Mouse (Mus musculus): ENCODE results near the gene Olfr1260. TPM values are rescaled to one million over a fixed set of nuclear protein-coding genes. Genes with fewer than 3 reads are reported as not detected.

Olfr1260 gene
- polyA plus RNA-seq (2015; fragmentation: Nextera tagmentation; extraction: Ambion mirVana) = not detected in 2 replicates

DNA sequence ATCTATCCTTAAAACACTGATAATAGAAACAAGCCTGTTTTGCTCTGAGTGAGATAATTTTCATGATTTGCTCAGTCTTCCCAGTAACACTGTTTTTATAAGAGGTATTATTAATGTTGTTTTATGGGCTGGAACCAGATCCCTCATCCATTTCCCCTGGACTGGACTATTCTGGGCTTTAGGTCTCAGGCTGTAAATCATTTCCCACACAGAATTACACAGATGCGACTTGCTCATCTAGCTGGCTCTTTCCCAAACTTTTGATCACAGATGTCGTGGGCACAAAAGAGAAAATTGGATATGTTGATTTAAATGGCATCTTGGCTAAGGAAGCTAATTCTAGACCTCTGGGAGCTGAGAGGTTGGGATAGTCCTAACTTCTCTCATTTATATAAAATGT is at the start of gene Olfr1260:
Olfr1260 (plus strand) TSS at position 157 of the 400 bp plus-strand sequence.
- Histone ChIP-seq H3K27ac (ENCODE audit: low read length) (no peak within 1 kb of the TSS), H3K9me3 (replicated peaks; ENCODE audit: control insufficient read depth, low read length) (no peaks in the 10 kb centered on the region), H3K4me3 (replicated peaks; ENCODE audit: low read length) (no peak within 1 kb of the TSS), H3K27me3 (ENCODE audit: control insufficient read depth, insufficient read depth, low read length) (no peaks in the 10 kb centered on the region), H3K36me3 (ENCODE audit: control insufficient read depth, insufficient read depth, low read length) (no peaks in the 10 kb centered on the region), H3K4me2 (ENCODE audit: low read depth, low read length) (no peak within 1 kb of the TSS), H3K4me1 (ENCODE audit: control insufficient read depth, insufficient read depth, low read length) (no peaks in the 10 kb centered on the region), H3K9ac (ENCODE audit: low read length) (no peak within 1 kb of the TSS)
- no peak for ATAC-seq (ENCODE audit: insufficient read depth, low FRiP score)
- WGBS = 46% methylated on average over 2 of the region's 2 CpGs

DNA sequence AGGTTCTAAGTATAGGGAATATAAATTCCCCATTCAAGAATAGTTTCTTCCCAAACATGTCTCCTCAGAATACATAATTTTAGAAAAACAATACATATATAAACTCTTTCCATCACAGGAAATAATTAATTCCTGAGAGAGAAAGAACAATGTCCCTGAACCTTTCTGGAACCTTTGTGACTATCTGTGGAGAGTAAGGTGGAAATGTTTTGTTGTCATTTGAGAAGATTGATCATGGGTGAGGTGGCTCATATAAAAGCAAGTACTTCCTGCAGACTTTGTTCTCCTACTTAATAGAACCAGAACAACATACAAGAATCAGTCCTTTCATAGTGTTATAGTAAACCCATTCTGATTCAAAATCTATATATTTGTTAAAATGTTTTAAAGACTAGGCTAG is 47.1 kb upstream of the Olfr1260 start, which contains the start of gene Olfr1258:
Olfr1258 (plus strand) TSS at position 301 of the 400 bp plus-strand sequence.
- Histone ChIP-seq H3K4me2 (ENCODE audit: low read depth, low read length) (no peak within 1 kb of the TSS), H3K27ac (ENCODE audit: low read length) (no peak within 1 kb of the TSS), H3K4me1 (ENCODE audit: control insufficient read depth, insufficient read depth, low read length) (no peaks in the 10 kb centered on the region), H3K36me3 (ENCODE audit: control insufficient read depth, insufficient read depth, low read length) (no peaks in the 10 kb centered on the region), H3K9ac (ENCODE audit: low read length) (no peak within 1 kb of the TSS), H3K27me3 (ENCODE audit: control insufficient read depth, insufficient read depth, low read length) (no peaks in the 10 kb centered on the region), H3K9me3 (replicated peaks; ENCODE audit: control insufficient read depth, low read length) (no peaks in the 10 kb centered on the region), H3K4me3 (replicated peaks; ENCODE audit: low read length) (no peak within 1 kb of the TSS)
- no peak for ATAC-seq (ENCODE audit: insufficient read depth, low FRiP score)

DNA sequence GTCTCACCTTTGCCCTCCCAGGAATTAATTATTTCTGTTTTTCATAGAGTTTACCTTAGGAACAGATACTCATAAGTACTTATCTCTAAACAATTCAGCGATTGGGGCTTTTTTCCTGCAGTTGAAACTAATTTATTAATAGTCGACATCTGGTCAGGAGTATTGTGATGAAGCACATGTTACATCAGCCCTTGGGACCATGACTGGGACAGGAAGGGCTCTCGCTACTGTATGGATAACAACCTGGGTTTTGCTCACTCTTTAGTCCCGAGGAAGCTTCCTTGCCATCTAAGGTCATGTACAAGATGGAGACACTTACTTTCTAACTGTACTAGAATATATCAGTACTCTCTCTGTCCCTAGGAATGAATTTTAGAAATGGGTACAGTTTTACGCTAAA is 25.6 kb upstream of the Olfr1260 start, which contains the start of gene Olfr1259:
Olfr1259 (minus strand) TSS at position 101 of the 400 bp plus-strand sequence.
- no peaks in the 10 kb centered on the region for H3K9me3 ChIP-seq (replicated peaks; ENCODE audit: control insufficient read depth, low read length)
- H3K27me3 ChIP-seq (ENCODE audit: control insufficient read depth, insufficient read depth, low read length) = no peaks in the 10 kb centered on the region
- H3K4me3 ChIP-seq (replicated peaks; ENCODE audit: low read length) = no peak within 1 kb of the TSS
- H3K27ac ChIP-seq (ENCODE audit: low read length) = no peak within 1 kb of the TSS
- no peak within 1 kb of the TSS for H3K4me2 ChIP-seq (ENCODE audit: low read depth, low read length)
- ATAC-seq (ENCODE audit: insufficient read depth, low FRiP score) = no peak
- H3K36me3 ChIP-seq (ENCODE audit: control insufficient read depth, insufficient read depth, low read length) = no peaks in the 10 kb centered on the region
- WGBS = 69% methylated on average over 5 of the region's 5 CpGs
- H3K9ac ChIP-seq (ENCODE audit: low read length) = no peak within 1 kb of the TSS
- H3K4me1 ChIP-seq (ENCODE audit: control insufficient read depth, insufficient read depth, low read length) = no peaks in the 10 kb centered on the region

DNA sequence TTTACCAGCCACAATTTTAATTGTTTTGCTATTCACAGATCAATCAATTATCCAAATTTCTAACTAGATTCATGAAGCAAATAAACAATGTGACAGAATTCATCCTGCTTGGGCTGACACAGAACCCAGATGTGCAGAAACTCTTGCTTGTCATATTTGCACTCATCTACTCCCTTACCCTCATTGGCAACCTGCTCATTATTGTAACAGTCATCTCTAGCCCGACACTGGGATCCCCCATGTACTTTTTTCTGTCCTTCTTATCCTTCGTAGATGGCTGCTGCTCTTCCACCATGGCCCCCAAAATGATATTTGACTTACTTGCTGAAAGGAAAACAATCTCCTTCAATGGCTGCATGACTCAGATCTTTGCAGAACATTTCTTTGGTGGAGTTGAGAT is 3.6 kb downstream of the Olfr1260 start:
- Histone ChIP-seq H3K9ac (ENCODE audit: low read length) (no peak overlapping the region), H3K4me1 (ENCODE audit: control insufficient read depth, insufficient read depth, low read length) (no peaks in the 10 kb centered on the region), H3K4me3 (replicated peaks; ENCODE audit: low read length) (no peak overlapping the region), H3K36me3 (ENCODE audit: control insufficient read depth, insufficient read depth, low read length) (no peaks in the 10 kb centered on the region), H3K9me3 (replicated peaks; ENCODE audit: control insufficient read depth, low read length) (no peaks in the 10 kb centered on the region), H3K27me3 (ENCODE audit: control insufficient read depth, insufficient read depth, low read length) (no peaks in the 10 kb centered on the region), H3K27ac (ENCODE audit: low read length) (no peak overlapping the region), H3K4me2 (ENCODE audit: low read depth, low read length) (no peak overlapping the region)
- 70% methylated on average over 2 of the region's 2 CpGs for WGBS
- no peak for ATAC-seq (ENCODE audit: insufficient read depth, low FRiP score)

DNA sequence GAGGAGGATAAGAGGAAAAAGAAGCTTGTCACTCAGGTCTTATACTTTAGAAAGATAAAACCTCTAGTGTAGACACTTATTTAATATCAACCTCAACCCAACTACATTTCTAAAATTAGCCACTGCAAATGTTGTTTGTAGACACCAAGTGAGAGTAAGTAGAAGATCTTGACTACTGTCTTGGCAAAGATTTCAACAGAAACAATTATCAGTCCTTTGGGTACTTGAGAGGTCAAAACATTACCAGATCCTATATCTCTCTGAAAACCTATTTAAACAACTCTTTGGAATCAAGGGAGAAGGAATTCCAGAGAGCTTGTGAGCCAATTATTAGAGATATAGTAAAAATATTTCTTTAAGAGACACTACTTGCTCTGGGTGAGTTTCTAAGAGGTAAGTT is 16.8 kb downstream of the Olfr1260 start, which contains the start of gene Olfr1261:
Olfr1261 (plus strand) TSS at position 301 of the 400 bp plus-strand sequence.
- no peaks in the 10 kb centered on the region for H3K4me1 ChIP-seq (ENCODE audit: control insufficient read depth, insufficient read depth, low read length)
- H3K4me2 ChIP-seq (ENCODE audit: low read depth, low read length) = no peak within 1 kb of the TSS
- no peak for ATAC-seq (ENCODE audit: insufficient read depth, low FRiP score)

DNA sequence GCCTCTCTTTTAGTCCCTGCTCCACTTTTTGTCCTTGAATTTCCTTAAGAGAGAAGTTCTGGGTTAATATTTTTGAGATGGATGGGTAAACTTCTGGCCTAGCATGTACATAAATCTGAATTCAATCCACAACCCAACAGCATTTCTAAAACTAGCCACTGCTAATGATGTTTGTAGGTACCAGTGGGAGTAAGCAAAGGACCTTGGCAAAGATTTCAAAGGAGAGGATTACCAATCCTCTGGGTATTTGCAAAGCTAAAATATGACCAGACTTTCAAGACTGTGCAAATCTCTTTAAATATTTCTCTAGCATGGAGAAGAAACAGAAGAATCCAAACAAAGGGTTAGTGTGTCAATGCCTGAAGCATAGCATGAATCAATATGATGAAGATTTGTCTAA is 25.7 kb downstream of the Olfr1260 start, which contains the start of gene Olfr1262:
Olfr1262 (plus strand) TSS at position 301 of the 400 bp plus-strand sequence.
- Histone ChIP-seq H3K27me3 (ENCODE audit: control insufficient read depth, insufficient read depth, low read length) (no peaks in the 10 kb centered on the region), H3K9ac (ENCODE audit: low read length) (no peak within 1 kb of the TSS), H3K4me3 (replicated peaks; ENCODE audit: low read length) (no peak within 1 kb of the TSS), H3K4me2 (ENCODE audit: low read depth, low read length) (no peak within 1 kb of the TSS), H3K4me1 (ENCODE audit: control insufficient read depth, insufficient read depth, low read length) (no peaks in the 10 kb centered on the region), H3K9me3 (replicated peaks; ENCODE audit: control insufficient read depth, low read length) (no peaks in the 10 kb centered on the region), H3K36me3 (ENCODE audit: control insufficient read depth, insufficient read depth, low read length) (no peaks in the 10 kb centered on the region), H3K27ac (ENCODE audit: low read length) (no peak within 1 kb of the TSS)
- ATAC-seq (ENCODE audit: insufficient read depth, low FRiP score) = no peak

More for the DNA sequence above, 16.8 kb downstream of the Olfr1260 start, which contains the start of gene Olfr1261:
- Histone ChIP-seq H3K9me3 (replicated peaks; ENCODE audit: control insufficient read depth, low read length) (no peaks in the 10 kb centered on the region), H3K4me3 (replicated peaks; ENCODE audit: low read length) (no peak within 1 kb of the TSS), H3K9ac (ENCODE audit: low read length) (no peak within 1 kb of the TSS), H3K27me3 (ENCODE audit: control insufficient read depth, insufficient read depth, low read length) (no peaks in the 10 kb centered on the region), H3K27ac (ENCODE audit: low read length) (no peak within 1 kb of the TSS), H3K36me3 (ENCODE audit: control insufficient read depth, insufficient read depth, low read length) (no peaks in the 10 kb centered on the region)

DNA sequence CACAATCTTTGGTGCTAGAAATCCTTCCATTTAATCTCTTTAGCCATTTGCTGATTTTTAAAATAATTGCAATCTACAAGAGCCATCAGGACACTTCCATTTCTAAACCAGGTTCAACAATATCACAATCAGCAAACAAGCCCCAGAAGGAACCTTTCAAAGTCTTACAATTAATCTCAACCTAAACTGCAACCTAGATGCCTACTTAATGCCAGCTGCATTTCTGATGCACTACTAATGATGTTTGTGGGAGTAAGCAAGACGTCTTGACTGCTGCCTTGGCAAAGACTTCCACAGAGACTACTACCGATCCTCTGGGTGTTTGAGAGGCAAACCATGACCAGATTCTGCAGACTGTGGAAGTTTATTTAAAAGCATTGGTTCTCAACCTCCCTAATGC is 37.7 kb downstream of the Olfr1260 start, which contains the start of gene Olfr1263:
Olfr1263 (plus strand) TSS at position 301 of the 400 bp plus-strand sequence.
- Histone ChIP-seq H3K36me3 (ENCODE audit: control insufficient read depth, insufficient read depth, low read length) (no peaks in the 10 kb centered on the region), H3K27me3 (ENCODE audit: control insufficient read depth, insufficient read depth, low read length) (no peaks in the 10 kb centered on the region), H3K4me3 (replicated peaks; ENCODE audit: low read length) (no peak within 1 kb of the TSS), H3K27ac (ENCODE audit: low read length) (no peak within 1 kb of the TSS), H3K9ac (ENCODE audit: low read length) (no peak within 1 kb of the TSS), H3K4me1 (ENCODE audit: control insufficient read depth, insufficient read depth, low read length) (no peaks in the 10 kb centered on the region), H3K4me2 (ENCODE audit: low read depth, low read length) (no peak within 1 kb of the TSS), H3K9me3 (replicated peaks; ENCODE audit: control insufficient read depth, low read length) (no peaks in the 10 kb centered on the region)
- 71% methylated on average over 2 of the region's 2 CpGs for WGBS
- no peak for ATAC-seq (ENCODE audit: insufficient read depth, low FRiP score)

DNA sequence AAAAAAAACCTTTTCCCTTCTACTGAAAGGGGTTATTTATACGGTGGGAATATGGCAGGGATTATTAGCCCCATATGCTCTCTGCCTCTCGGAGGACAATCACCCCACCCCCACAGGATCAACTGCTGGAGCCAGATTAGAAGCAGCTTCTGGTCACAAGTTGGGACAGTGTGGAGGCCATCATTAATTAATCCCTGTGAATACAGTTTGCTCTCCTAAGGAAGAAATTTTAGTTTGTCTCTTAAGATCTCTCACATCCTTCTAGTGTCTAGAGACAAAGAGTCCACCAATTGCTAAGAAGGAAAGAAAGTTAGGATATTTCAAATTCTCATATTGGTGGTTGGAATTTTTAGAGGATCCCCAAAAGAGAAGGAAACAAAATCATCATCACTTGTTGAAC is 51.3 kb downstream of the Olfr1260 start, which contains the start of gene Olfr1264:
Olfr1264 (minus strand) TSS at position 101 of the 400 bp plus-strand sequence.
- no peak within 1 kb of the TSS for H3K27ac ChIP-seq (ENCODE audit: low read length)
- ATAC-seq (ENCODE audit: insufficient read depth, low FRiP score) = no peak
- no peak within 1 kb of the TSS for H3K4me2 ChIP-seq (ENCODE audit: low read depth, low read length)
- H3K36me3 ChIP-seq (ENCODE audit: control insufficient read depth, insufficient read depth, low read length) = no peaks in the 10 kb centered on the region
- H3K27me3 ChIP-seq (ENCODE audit: control insufficient read depth, insufficient read depth, low read length) = no peaks in the 10 kb centered on the region
- no peak within 1 kb of the TSS for H3K9ac ChIP-seq (ENCODE audit: low read length)
- H3K4me3 ChIP-seq (replicated peaks; ENCODE audit: low read length) = no peak within 1 kb of the TSS
- WGBS = 68% methylated on average over 2 of the region's 2 CpGs
- no peaks in the 10 kb centered on the region for H3K4me1 ChIP-seq (ENCODE audit: control insufficient read depth, insufficient read depth, low read length)
- no peaks in the 10 kb centered on the region for H3K9me3 ChIP-seq (replicated peaks; ENCODE audit: control insufficient read depth, low read length)
